Mouse (Mus musculus): ENCODE data around the gene Olfr279.

GRCm38 (mm10) chr15:98532281-98532680, 40.1 kb downstream of the Olfr279 start:
- TF ChIP-seq CTCF (IDR thresholded peaks at IDR 0.05; ENCODE audit: extremely low read depth, insufficient read depth, low read length): no peak
- TF ChIP-seq POLR2A (IDR thresholded peaks at IDR 0.05; ENCODE audit: extremely low read depth, insufficient read depth, low read length): no peak

Measured in cortical plate, adult 2 months (tissue).